Mouse (Mus musculus) MEL (cell line): ENCODE results near the gene Gm49395. TPM values are rescaled to one million over a fixed set of nuclear protein-coding genes. Genes with fewer than 3 reads are reported as not detected.

Experiments used
- DNase-seq: peaks from one replicate; pipeline ENCODE4 v3.0.0; 2011; ENCODE audit warnings: low read depth, low spot score
- H3K27ac ChIP-seq: 2 replicates; pipeline ENCODE4 v1.5.1; 2012; ENCODE audit warnings: low read depth, mild to moderate bottlenecking, control low read depth, low read length, moderate library complexity; ENCODE audit not compliant: control insufficient read depth
- H3K27me3 ChIP-seq, 2 experiments: fragments of 150-350 bp in 1 of 2; sonication (generic) in 1 of 2; 2 replicates each; pipeline ENCODE4 v1.6.1; 2012; ENCODE audit warnings: low read length in 2 of 2, mild to moderate bottlenecking in 2 of 2, improper control_type of control experiment in 1 of 2, moderate library complexity in 1 of 2; ENCODE audit not compliant: insufficient read depth in 2 of 2, control insufficient read depth in 1 of 2
- H3K36me3 ChIP-seq, 2 experiments: 2 replicates each; pipeline ENCODE4 v1.6.1; 2012 to 2014; ENCODE audit warnings: low read length in 2 of 2, improper control_type of control experiment in 1 of 2, inconsistent platforms in 1 of 2, mild to moderate bottlenecking in 1 of 2; ENCODE audit not compliant: insufficient read depth in 2 of 2, control insufficient read depth in 1 of 2
- H3K4me1 ChIP-seq, 2 experiments: fragments of 150-350 bp in 1 of 2; sonication (generic) in 1 of 2; 2 replicates each; pipeline ENCODE4 v1.6.1; 2012; ENCODE audit warnings: low read length in 2 of 2, improper control_type of control experiment in 1 of 2, mild to moderate bottlenecking in 1 of 2; ENCODE audit not compliant: insufficient read depth in 2 of 2, control insufficient read depth in 1 of 2
- H3K4me3 ChIP-seq, 2 experiments: fragments of 150-350 bp in 1 of 2; sonication (generic) in 1 of 2; 2 replicates each; pipeline ENCODE4 v1.5.1; 2012; ENCODE audit warnings: low read depth in 2 of 2, low read length in 2 of 2, mild to moderate bottlenecking in 2 of 2, moderate library complexity in 2 of 2, control low read depth in 1 of 2, improper control_type of control experiment in 1 of 2; ENCODE audit not compliant: control insufficient read depth in 1 of 2, insufficient read depth in 1 of 2
- H3K79me2 ChIP-seq: 2 replicates; pipeline ENCODE4 v1.6.1; 2012; ENCODE audit warnings: mild to moderate bottlenecking, low read length, moderate library complexity; ENCODE audit not compliant: control insufficient read depth, poor library complexity, insufficient read depth
- H3K9ac ChIP-seq: 2 replicates; pipeline ENCODE4 v1.6.1; 2012; ENCODE audit warnings: low read depth, mild to moderate bottlenecking, control low read depth, low read length, moderate library complexity; ENCODE audit not compliant: control insufficient read depth, poor library complexity, severe bottlenecking
- H3K9me3 ChIP-seq: fragments of 150-350 bp; sonication (generic); replicated peaks from 2 replicates; pipeline ENCODE4 v1.6.1; 2012; ENCODE audit warnings: mild to moderate bottlenecking, low read length, improper control_type of control experiment, moderate library complexity; ENCODE audit not compliant: insufficient read depth
- CTCF ChIP-seq, 3 experiments: IDR thresholded peaks in 2 of 3; conservative IDR thresholded peaks in 1 of 3; 2 replicates each; pipeline ENCODE4 v1.5.1; 2011 to 2012; ENCODE audit warnings: low read length in 3 of 3, low read depth in 2 of 3, mild to moderate bottlenecking in 2 of 3, improper control_type of control experiment in 1 of 3, inconsistent platforms in 1 of 3, mixed read lengths in 1 of 3, moderate library complexity in 1 of 3; ENCODE audit not compliant: control insufficient read depth in 1 of 3, insufficient read depth in 1 of 3, poor library complexity in 1 of 3, severe bottlenecking in 1 of 3
- E2F4 ChIP-seq: IDR thresholded peaks from 2 replicates; pipeline ENCODE4 v1.6.1; 2011; ENCODE audit warnings: low read depth, low read length, improper control_type of control experiment, borderline replicate concordance
- ELF1 ChIP-seq: IDR thresholded peaks from 2 replicates; pipeline ENCODE4 v1.6.1; 2014; ENCODE audit warnings: low read depth, mild to moderate bottlenecking, inconsistent platforms, low read length, improper control_type of control experiment, moderate library complexity
- ETS1 ChIP-seq: IDR thresholded peaks from 2 replicates; pipeline ENCODE4 v1.6.1; 2012; ENCODE audit warnings: low read depth, mild to moderate bottlenecking, inconsistent platforms, low read length, improper control_type of control experiment, moderate library complexity
- GATA1 ChIP-seq: IDR thresholded peaks from 2 replicates; pipeline ENCODE4 v1.6.1; 2011; ENCODE audit warnings: low read depth, low read length, improper control_type of control experiment
- HCFC1 ChIP-seq: IDR thresholded peaks from 2 replicates; pipeline ENCODE4 v1.6.1; 2012; ENCODE audit warnings: low read depth, mild to moderate bottlenecking, inconsistent platforms, low read length, improper control_type of control experiment, moderate library complexity
- JUND ChIP-seq: IDR thresholded peaks from 2 replicates; pipeline ENCODE4 v1.6.1; 2011; ENCODE audit warnings: low read depth, mild to moderate bottlenecking, improper control_type of control experiment, low read length
- KAT2A ChIP-seq: conservative IDR thresholded peaks from 2 replicates; pipeline ENCODE4 v1.6.1; 2012; ENCODE audit warnings: low read depth, low read length, improper control_type of control experiment, inconsistent platforms
- MAZ ChIP-seq: IDR thresholded peaks from 2 replicates; pipeline ENCODE4 v1.6.1; 2012; ENCODE audit warnings: low read depth, mild to moderate bottlenecking, inconsistent platforms, low read length, improper control_type of control experiment
- MYB ChIP-seq: IDR thresholded peaks from 2 replicates; pipeline ENCODE4 v1.6.1; 2011; ENCODE audit warnings: mild to moderate bottlenecking, low read depth, low read length, improper control_type of control experiment
- NRF1 ChIP-seq: IDR thresholded peaks from 2 replicates; pipeline ENCODE4 v1.6.1; 2014; ENCODE audit warnings: low read depth, mild to moderate bottlenecking, inconsistent platforms, low read length, improper control_type of control experiment, moderate library complexity; ENCODE audit not compliant: poor library complexity, insufficient read depth, severe bottlenecking
- POLR2A ChIP-seq, 2 experiments: IDR thresholded peaks; 2 replicates each; pipeline ENCODE4 v1.6.1; 2011 to 2012; ENCODE audit warnings: low read length in 2 of 2, mild to moderate bottlenecking in 2 of 2, control low read depth in 1 of 2, improper control_type of control experiment in 1 of 2, low read depth in 1 of 2, moderate library complexity in 1 of 2; ENCODE audit not compliant: control insufficient read depth in 1 of 2, insufficient read depth in 1 of 2, poor library complexity in 1 of 2
- POLR2AphosphoS2 ChIP-seq: IDR thresholded peaks from 2 replicates; pipeline ENCODE4 v1.6.1; 2011; ENCODE audit warnings: low read length, improper control_type of control experiment
- RAD21 ChIP-seq: IDR thresholded peaks from 2 replicates; pipeline ENCODE4 v1.6.1; 2011; ENCODE audit warnings: mild to moderate bottlenecking, low read depth, low read length, improper control_type of control experiment
- RCOR1 ChIP-seq: IDR thresholded peaks from 2 replicates; pipeline ENCODE4 v1.6.1; 2012; ENCODE audit warnings: low read depth, mild to moderate bottlenecking, inconsistent platforms, low read length, improper control_type of control experiment
- SIN3A ChIP-seq: IDR thresholded peaks from 2 replicates; pipeline ENCODE4 v1.6.1; 2012; ENCODE audit warnings: low read length, improper control_type of control experiment, inconsistent platforms
- SMC3 ChIP-seq: IDR thresholded peaks from 2 replicates; pipeline ENCODE4 v1.6.1; 2011; ENCODE audit warnings: low read depth, low read length, improper control_type of control experiment
- TAL1 ChIP-seq: IDR thresholded peaks from 2 replicates; pipeline ENCODE4 v1.6.1; 2012; ENCODE audit warnings: mild to moderate bottlenecking, inconsistent platforms, low read length, moderate library complexity, mixed read lengths
- TBP ChIP-seq: IDR thresholded peaks from 2 replicates; pipeline ENCODE4 v1.8.0; 2011; ENCODE audit warnings: low read depth, low read length, improper control_type of control experiment
- ZC3H11A ChIP-seq: IDR thresholded peaks from 2 replicates; pipeline ENCODE4 v1.6.1; 2012; ENCODE audit warnings: low read depth, mild to moderate bottlenecking, inconsistent platforms, low read length, improper control_type of control experiment
- ZMIZ1 ChIP-seq: IDR thresholded peaks from 2 replicates; pipeline ENCODE4 v1.6.1; 2012; ENCODE audit warnings: low read depth, mild to moderate bottlenecking, inconsistent platforms, low read length, improper control_type of control experiment, moderate library complexity
- polyA plus RNA-seq, 2 experiments: library from polyadenylated mRNA; stranded (reverse) in 1 of 2; unstranded in 1 of 2; fragments of >175 nt in 1 of 2; fragments of >200 nt in 1 of 2; gene quantifications; 2 replicates each; pipeline versions ENCODE4 v1.2.1 to v1.2.4; 2012; ENCODE audit warnings: low replicate concordance in 2 of 2, low read depth in 1 of 2; ENCODE audit not compliant: insufficient read length in 2 of 2, insufficient read depth in 1 of 2, missing spikeins in 1 of 2
- total RNA-seq: library from RNA; depleted of rRNA; stranded (reverse); fragments of 300-350 nt; gene quantifications from 2 replicates; pipeline ENCODE4 v1.2.3, GENCODE M21; 2012; rRNA removed

Gm49395 gene
- total and polyA plus RNA-seq, 3 experiments: 0.31 TPM; not detected in 2

DNA sequence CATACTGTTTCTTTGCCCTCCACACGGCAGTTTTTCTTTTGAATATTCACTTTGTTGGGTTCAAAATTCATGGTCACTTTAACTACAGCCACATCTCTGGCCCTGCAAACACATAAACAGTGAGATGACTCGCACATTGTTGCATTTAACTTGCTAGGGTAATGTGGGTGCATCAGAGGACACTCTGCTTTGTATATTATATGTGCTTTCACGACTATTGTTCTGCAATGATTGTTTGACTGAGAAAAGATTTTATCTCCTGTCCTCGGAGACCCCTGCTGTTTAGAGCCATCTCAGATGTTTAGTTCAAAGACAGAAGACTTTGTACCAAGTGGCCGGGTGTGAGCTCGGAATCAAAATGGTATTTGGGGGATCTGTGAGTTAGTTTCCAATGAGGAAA, 114.1 kb downstream of the Gm49395 start:
- TF ChIP-seq ETS1: no peak
- no peak for TF ChIP-seq ZC3H11A
- no peak for TF ChIP-seq TAL1
- no peak for TF ChIP-seq ZMIZ1
- no peak for TF ChIP-seq KAT2A
- no peak for TF ChIP-seq SIN3A
- TF ChIP-seq POLR2A (IDR thresholded peaks at IDR 0.05; ENCODE audit: control insufficient read depth in 1 of 2, insufficient read depth in 1 of 2, low read depth in 1 of 2, low read length in 2 of 2, poor library complexity in 1 of 2): no peak
- no peak for TF ChIP-seq RCOR1
- TF ChIP-seq MYB: no peak
- H3K27me3 ChIP-seq: no peaks in the 10 kb centered on the region; a peak in 1 of 4 replicates
- H3K4me1 ChIP-seq: no peaks in the 10 kb centered on the region
- H3K9ac ChIP-seq: no peak overlapping the region
- no peaks in the 10 kb centered on the region for H3K79me2 ChIP-seq
- H3K27ac ChIP-seq: no peak overlapping the region
- H3K4me3 ChIP-seq: no peak overlapping the region
- no peak for DNase-seq
- H3K36me3 ChIP-seq: no peaks in the 10 kb centered on the region
- no peaks in the 10 kb centered on the region for H3K9me3 ChIP-seq

DNA sequence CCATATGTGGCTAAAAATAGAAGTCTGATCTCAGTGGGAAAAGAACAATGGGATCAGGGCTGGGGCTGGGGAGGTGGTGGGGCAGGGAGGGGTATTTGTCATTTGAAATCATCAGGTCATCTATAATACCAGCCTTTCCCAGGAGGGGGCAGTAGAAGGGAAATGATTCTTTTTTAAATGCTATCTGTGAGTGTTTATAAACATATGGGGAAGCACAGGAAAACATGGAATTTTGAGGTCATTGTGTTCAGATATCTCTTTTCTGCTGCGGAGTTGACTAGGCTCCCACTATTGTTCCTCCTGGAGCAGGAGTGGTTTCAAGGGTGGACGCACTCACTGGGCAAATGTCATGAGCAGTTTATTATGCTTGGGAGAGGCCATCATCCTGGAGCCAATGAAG, 114.6 kb downstream of the Gm49395 start:
- TF ChIP-seq E2F4 (no peak), TAL1 (no peak), POLR2AphosphoS2 (no peak), SIN3A (no peak), JUND (no peak), NRF1 (no peak), TBP (no peak), MAZ (no peak), SMC3 (peak; percentile 12; the same call in 1 of the 2 replicates), RAD21 (peak; percentile 5), ELF1 (no peak), CTCF (IDR thresholded peaks at IDR 0.05 in 2 of 3, conservative IDR thresholded peaks at IDR 0.05 in 1 of 3; ENCODE audit: control insufficient read depth in 1 of 3, insufficient read depth in 1 of 3, low read depth in 2 of 3, low read length in 3 of 3, poor library complexity in 1 of 3, severe bottlenecking in 1 of 3) (peak in 1 of 3 experiments; percentile 25; a peak in 2 of 6 replicates), GATA1 (no peak), HCFC1 (no peak), ETS1 (no peak)
- Histone ChIP-seq H3K36me3 (no peaks in the 10 kb centered on the region), H3K79me2 (no peaks in the 10 kb centered on the region), H3K27ac (no peak overlapping the region), H3K4me3 (no peak overlapping the region), H3K27me3 (no peaks in the 10 kb centered on the region; a peak in 1 of 4 replicates), H3K9me3 (no peaks in the 10 kb centered on the region), H3K4me1 (no peaks in the 10 kb centered on the region), H3K9ac (no peak overlapping the region)
- DNase-seq: no peak

Other genes with a start within 250 kb of the Gm49395 start
- under 0.01 TPM in 1 of 2 replicates, not detected in the other for gene Itga2, start 169.8 kb downstream of the Gm49395 start, total RNA-seq
- not detected for gene Itga2, start 169.8 kb downstream of the Gm49395 start, polyA plus RNA-seq
- 30.4 and 32.6 TPM in 2 replicates for gene Pelo, start 11.7 kb downstream of the Gm49395 start, total RNA-seq
- gene Pelo, start 11.7 kb downstream of the Gm49395 start, polyA plus RNA-seq: 10 to 100 TPM in 1 of 2 experiments, not detected in 1; 39.7 TPM
- not detected in 2 replicates for gene Itga1, start within 50 bp of the Gm49395 start, total RNA-seq
- not detected for gene Itga1, start within 50 bp of the Gm49395 start, polyA plus RNA-seq